Mouse (Mus musculus): ENCODE results near the gene Qrich1. TPM values are rescaled to one million over a fixed set of nuclear protein-coding genes. Genes with fewer than 3 reads are reported as not detected.

The Qrich1 gene
- polyA plus RNA-seq, 1 experiment from 2014 or later: 127 TPM

- no peak overlapping the region for H3K4me2 ChIP-seq
- H3K27ac ChIP-seq (replicated peaks): no peak overlapping the region
- no peak overlapping the region for H3K4me3 ChIP-seq
- no peaks in the 10 kb centered on the region for H3K27me3 ChIP-seq
- no peak for ATAC-seq (ENCODE audit: low FRiP score, low read depth)
- no peaks in the 10 kb centered on the region for H3K9me3 ChIP-seq
- peaks cover 78% of the 10 kb centered on the region for H3K36me3 ChIP-seq
- H3K9ac ChIP-seq: no peak overlapping the region
- no peaks in the 10 kb centered on the region for H3K4me1 ChIP-seq (replicated peaks)
- 92% methylated on average over 1 of the region's 1 CpGs for WGBS
Observed at GRCm38 (mm10) chr9:108531496-108531895, 14.9 kb downstream of the Qrich1 start.

DNA sequence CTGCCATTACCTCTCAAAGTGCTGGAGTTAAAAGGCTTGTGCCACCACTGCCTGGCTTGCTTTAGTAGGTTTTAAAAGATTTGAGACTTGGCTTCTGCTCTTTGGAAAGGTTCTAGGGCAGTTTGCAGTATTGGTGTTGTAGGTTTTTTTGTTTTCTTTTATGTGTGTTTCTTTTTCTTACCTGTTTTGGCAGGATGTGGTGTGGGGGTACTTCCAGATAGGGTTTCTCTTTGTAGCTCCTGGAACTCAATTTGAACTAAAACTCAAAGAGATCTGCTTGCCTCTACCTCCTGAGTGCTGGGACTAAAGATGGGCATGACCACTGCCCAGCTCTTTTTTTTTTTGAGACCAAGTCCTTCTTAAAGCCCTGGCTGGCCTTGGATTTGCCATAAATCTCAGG lies 24.2 kb downstream of the Qrich1 start:
- H3K9ac ChIP-seq: no peak overlapping the region
- peaks cover 86% of the 10 kb centered on the region for H3K36me3 ChIP-seq
- H3K9me3 ChIP-seq: no peaks in the 10 kb centered on the region
- no peak overlapping the region for H3K4me2 ChIP-seq
- H3K27me3 ChIP-seq: no peaks in the 10 kb centered on the region
- H3K4me1 ChIP-seq (replicated peaks): no peaks in the 10 kb centered on the region
- no peak for ATAC-seq (ENCODE audit: low FRiP score, low read depth)
- H3K27ac ChIP-seq (replicated peaks): no peak overlapping the region
- H3K4me3 ChIP-seq: no peak overlapping the region

GRCm38 (mm10) chr9:108545986-108546385 lies 29.4 kb downstream of the Qrich1 start:
- WGBS: 96% methylated on average over 3 of the region's 3 CpGs
- Histone ChIP-seq H3K36me3 (peaks cover 87% of the 10 kb centered on the region), H3K27ac (replicated peaks) (no peak overlapping the region), H3K9ac (no peak overlapping the region), H3K4me1 (replicated peaks) (no peaks in the 10 kb centered on the region), H3K9me3 (no peaks in the 10 kb centered on the region), H3K4me3 (no peak overlapping the region), H3K27me3 (no peaks in the 10 kb centered on the region), H3K4me2 (no peak overlapping the region)
- ATAC-seq (ENCODE audit: low FRiP score, low read depth): no peak

DNA sequence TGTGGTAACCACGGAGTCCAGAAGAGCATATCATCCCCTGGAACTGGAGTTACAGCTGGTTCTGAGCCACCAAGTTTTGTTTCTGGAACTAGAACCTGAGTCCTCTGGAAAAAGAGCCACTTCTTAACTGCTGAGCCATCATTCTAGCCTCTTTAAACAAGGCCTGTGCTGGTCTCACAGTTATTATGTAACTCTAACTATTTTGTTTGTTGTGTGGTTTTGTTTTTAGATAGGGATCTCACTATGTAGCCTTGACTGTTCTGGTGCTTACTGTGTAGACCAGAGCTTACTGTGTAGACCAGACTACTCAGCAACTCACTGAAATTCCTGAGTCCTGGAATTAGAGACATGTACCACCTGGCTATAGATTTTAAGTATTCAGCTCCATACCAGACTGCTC lies 30.3 kb downstream of the Qrich1 start:
- Histone ChIP-seq H3K9me3 (no peaks in the 10 kb centered on the region), H3K4me2 (no peak overlapping the region), H3K27ac (replicated peaks) (no peak overlapping the region), H3K4me3 (no peak overlapping the region), H3K4me1 (replicated peaks) (no peaks in the 10 kb centered on the region), H3K36me3 (peaks cover 78% of the 10 kb centered on the region), H3K9ac (no peak overlapping the region), H3K27me3 (no peaks in the 10 kb centered on the region)
- WGBS: 97% methylated on average over 1 of the region's 1 CpGs
- no peak for ATAC-seq (ENCODE audit: low FRiP score, low read depth)

DNA sequence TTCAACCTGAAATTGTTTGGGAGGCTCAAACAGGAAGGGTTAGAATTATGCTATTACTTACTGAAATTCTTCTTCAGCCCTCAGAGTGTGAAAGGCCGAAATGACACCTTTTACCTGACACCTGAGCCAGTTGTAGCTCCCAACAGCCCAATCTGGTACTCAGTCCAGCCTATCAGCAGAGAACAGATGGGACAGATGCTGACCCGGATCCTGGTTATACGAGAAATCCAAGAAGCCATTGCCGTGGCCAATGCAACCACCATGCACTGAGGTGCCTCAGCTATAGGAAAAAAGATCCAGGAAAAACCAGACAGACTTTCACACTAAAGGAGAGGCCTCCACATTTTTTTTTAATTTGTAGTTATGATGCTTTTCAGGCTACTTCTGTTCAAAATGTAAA lies 42.6 kb downstream of the Qrich1 start:
- 93% methylated on average over 4 of the region's 4 CpGs for WGBS
- H3K4me3 ChIP-seq: no peak overlapping the region
- H3K4me2 ChIP-seq: no peak overlapping the region
- H3K27me3 ChIP-seq: no peaks in the 10 kb centered on the region
- H3K9ac ChIP-seq: no peak overlapping the region
- no peak for ATAC-seq (ENCODE audit: low FRiP score, low read depth)
- peaks cover 61% of the 10 kb centered on the region for H3K36me3 ChIP-seq
- peaks cover 17% of the 10 kb centered on the region for H3K4me1 ChIP-seq (replicated peaks)
- no peak overlapping the region for H3K27ac ChIP-seq (replicated peaks)
- no peaks in the 10 kb centered on the region for H3K9me3 ChIP-seq

GRCm38 (mm10) chr9:108560227-108560841 lies 43.7 kb downstream of the Qrich1 start, which contains the start of gene Impdh2:
TSS of gene Impdh2 (plus strand) at chr9:108560286.
- Histone ChIP-seq H3K4me3 (peak within 1 kb of the TSS; percentile 51), H3K9me3 (no peaks in the 10 kb centered on the region), H3K4me1 (replicated peaks) (peaks cover 17% of the 10 kb centered on the region), H3K36me3 (peaks cover 63% of the 10 kb centered on the region), H3K27ac (replicated peaks) (peak within 1 kb of the TSS; percentile 75), H3K4me2 (peak within 1 kb of the TSS; percentile 87), H3K9ac (peak within 1 kb of the TSS; percentile 60), H3K27me3 (no peaks in the 10 kb centered on the region)
- peak; percentile 98 for ATAC-seq (ENCODE audit: low FRiP score, low read depth)
- under 1% methylated on average over 53 of the region's 53 CpGs for WGBS

- Histone ChIP-seq H3K9me3 (no peaks in the 10 kb centered on the region), H3K36me3 (peaks cover 36% of the 10 kb centered on the region), H3K4me1 (replicated peaks) (peaks cover 39% of the 10 kb centered on the region), H3K9ac (no peak overlapping the region), H3K4me2 (no peak overlapping the region), H3K4me3 (no peak overlapping the region), H3K27ac (replicated peaks) (no peak overlapping the region), H3K27me3 (no peaks in the 10 kb centered on the region)
- ATAC-seq (ENCODE audit: low FRiP score, low read depth): no peak
- 92% methylated on average over 8 of the region's 8 CpGs for WGBS
Observed at GRCm38 (mm10) chr9:108563671-108564070, 47.1 kb downstream of the Qrich1 start.

DNA sequence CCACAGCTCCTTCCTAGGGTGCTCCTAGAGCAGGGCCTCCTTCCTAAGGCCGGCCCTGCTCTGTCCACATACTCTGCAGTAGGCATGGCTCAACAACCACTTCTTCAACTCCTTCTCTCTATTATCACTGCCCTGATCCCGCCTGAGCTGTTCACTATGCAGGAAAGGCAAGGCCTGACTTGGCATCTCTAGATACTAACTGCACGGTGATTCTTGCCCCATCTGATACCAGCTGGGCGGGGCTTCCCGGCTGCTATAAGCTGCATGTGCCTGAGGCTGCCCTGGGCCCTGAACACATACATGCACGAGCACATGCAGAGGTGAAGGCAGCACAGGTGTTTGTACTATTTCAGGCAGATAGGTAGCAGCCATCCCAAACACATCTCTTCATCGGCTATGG lies 47.5 kb downstream of the Qrich1 start:
- Histone ChIP-seq H3K36me3 (peaks cover 31% of the 10 kb centered on the region), H3K27ac (replicated peaks) (no peak overlapping the region), H3K9ac (no peak overlapping the region), H3K4me2 (no peak overlapping the region), H3K4me1 (replicated peaks) (peaks cover 43% of the 10 kb centered on the region), H3K4me3 (no peak overlapping the region), H3K9me3 (no peaks in the 10 kb centered on the region), H3K27me3 (no peaks in the 10 kb centered on the region)
- WGBS: 89% methylated on average over 7 of the region's 7 CpGs
- ATAC-seq (ENCODE audit: low FRiP score, low read depth): no peak

GRCm38 (mm10) chr9:108565881-108566814 lies 49.5 kb downstream of the Qrich1 start:
- H3K4me1 ChIP-seq (replicated peaks): peaks cover 54% of the 10 kb centered on the region
- WGBS: 11% methylated on average over 35 of the region's 35 CpGs
- peak overlapping the region; percentile 98 for H3K27ac ChIP-seq (replicated peaks)
- H3K4me3 ChIP-seq: peak overlapping the region; percentile 69
- peak overlapping the region; percentile 93 for H3K4me2 ChIP-seq
- peaks cover 27% of the 10 kb centered on the region for H3K36me3 ChIP-seq
- H3K27me3 ChIP-seq: no peaks in the 10 kb centered on the region
- H3K9me3 ChIP-seq: no peaks in the 10 kb centered on the region
- ATAC-seq (ENCODE audit: low FRiP score, low read depth): peak; percentile 0; the same call in 1 of the 2 replicates
- peak overlapping the region; percentile 82 for H3K9ac ChIP-seq

DNA sequence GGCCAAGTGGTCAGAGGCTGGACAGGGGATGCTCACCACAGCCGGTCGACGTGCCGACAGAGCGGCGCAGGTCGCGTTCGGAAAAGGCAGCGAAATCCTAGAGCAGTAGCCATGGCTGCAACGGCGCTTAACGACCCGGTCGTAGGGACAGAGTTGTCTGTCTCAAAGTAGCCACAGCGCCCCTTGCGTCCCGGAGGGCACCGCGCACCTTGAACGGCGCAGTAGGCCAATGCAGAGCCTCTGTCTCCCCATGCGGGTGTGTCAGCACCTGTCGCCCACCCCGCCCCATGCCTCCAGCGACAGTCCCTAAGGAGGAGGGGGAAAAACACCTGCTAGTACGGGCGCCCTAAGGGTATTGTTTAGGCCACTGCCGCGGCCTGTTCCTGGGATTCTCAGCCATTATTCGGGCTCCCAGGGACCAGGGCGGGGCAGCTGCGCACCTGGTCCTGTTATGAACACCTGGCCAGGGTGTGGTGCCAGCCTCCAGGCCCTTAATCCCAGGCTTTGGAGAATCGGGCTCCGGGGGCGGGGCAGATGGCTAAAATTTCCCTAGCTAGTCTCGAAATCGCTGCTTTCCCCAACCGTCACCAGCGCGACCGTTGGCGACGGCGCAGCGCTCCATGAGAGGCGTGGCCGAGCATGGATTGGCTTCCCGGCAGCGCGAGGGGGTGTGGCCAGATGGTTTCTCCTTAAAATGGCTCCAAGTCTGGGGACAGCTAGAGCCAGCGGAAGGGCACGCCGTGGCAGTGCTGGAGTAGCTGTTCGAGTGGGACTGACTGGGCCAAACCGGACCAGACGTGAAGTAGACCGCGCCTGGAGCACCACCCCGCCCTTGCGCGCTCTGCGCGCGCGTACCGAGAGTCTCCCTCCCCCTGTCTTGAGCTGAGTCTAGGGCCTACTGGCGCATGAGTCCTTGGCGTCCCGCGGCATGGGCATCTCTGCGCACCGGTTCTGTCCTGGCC lies 50.5 kb downstream of the Qrich1 start, which contains the start of gene Ndufaf3:
Ndufaf3 (minus strand) TSS at position 620 of the 962 bp plus-strand sequence.
- WGBS: under 1% methylated on average over 71 of the region's 73 CpGs
- Histone ChIP-seq H3K4me1 (replicated peaks) (peaks cover 44% of the 10 kb centered on the region), H3K36me3 (peaks cover 34% of the 10 kb centered on the region)

DNA sequence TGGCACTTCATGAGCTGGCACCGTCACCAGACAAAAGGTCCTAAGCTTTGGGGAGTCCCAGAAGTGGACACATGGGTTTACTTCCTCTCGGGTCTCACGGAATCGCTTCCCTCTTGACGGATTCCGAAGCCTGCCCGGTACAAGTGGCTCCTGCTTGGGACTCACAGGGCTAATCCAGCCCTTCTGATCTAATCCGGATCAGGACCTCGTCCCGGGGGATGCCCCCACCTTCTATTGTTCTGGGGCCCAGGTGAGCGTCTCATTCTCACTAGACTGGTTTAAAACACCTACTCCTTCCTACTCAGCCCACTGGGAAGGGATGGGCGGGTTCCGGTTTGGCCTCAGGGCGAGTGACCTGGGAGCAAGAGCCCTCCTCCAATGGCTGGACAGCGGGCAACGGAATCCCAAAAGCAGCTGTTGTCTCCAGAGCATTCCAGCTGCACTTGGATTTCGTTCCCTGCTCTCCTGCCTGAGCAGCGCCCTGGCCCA lies 51.4 kb downstream of the Qrich1 start:
- peak overlapping the region; percentile 98 for H3K27ac ChIP-seq (replicated peaks)
- 15% methylated on average over 18 of the region's 18 CpGs for WGBS

More for the DNA sequence above, 50.5 kb downstream of the Qrich1 start, which contains the start of gene Ndufaf3:
- peak within 1 kb of the TSS; percentile 69 for H3K4me3 ChIP-seq
- H3K4me2 ChIP-seq: peak within 1 kb of the TSS; percentile 93
- H3K9ac ChIP-seq: peak within 1 kb of the TSS; percentile 82
- no peaks in the 10 kb centered on the region for H3K9me3 ChIP-seq
- H3K27ac ChIP-seq (replicated peaks): peak within 1 kb of the TSS; percentile 98
- no peaks in the 10 kb centered on the region for H3K27me3 ChIP-seq
- ATAC-seq (ENCODE audit: low FRiP score, low read depth): peak; percentile 83

More for the DNA sequence above, 51.4 kb downstream of the Qrich1 start:
- Histone ChIP-seq H3K36me3 (peaks cover 39% of the 10 kb centered on the region), H3K9me3 (no peaks in the 10 kb centered on the region), H3K4me1 (replicated peaks) (peaks cover 42% of the 10 kb centered on the region), H3K4me2 (peak overlapping the region; percentile 93), H3K9ac (peak overlapping the region; percentile 82), H3K27me3 (no peaks in the 10 kb centered on the region), H3K4me3 (peak overlapping the region; percentile 69)
- ATAC-seq (ENCODE audit: low FRiP score, low read depth): no peak
